Mouse (Mus musculus): ENCODE results near the gene Hs1bp3. TPM values are rescaled to one million over a fixed set of nuclear protein-coding genes. Genes with fewer than 3 reads are reported as not detected.
A peak's percentile ranks its signal among the peaks of the same experiment; 100 is the strongest.

Gene Hs1bp3
- polyA plus RNA-seq, 1 experiment = 21.8 TPM

DNA sequence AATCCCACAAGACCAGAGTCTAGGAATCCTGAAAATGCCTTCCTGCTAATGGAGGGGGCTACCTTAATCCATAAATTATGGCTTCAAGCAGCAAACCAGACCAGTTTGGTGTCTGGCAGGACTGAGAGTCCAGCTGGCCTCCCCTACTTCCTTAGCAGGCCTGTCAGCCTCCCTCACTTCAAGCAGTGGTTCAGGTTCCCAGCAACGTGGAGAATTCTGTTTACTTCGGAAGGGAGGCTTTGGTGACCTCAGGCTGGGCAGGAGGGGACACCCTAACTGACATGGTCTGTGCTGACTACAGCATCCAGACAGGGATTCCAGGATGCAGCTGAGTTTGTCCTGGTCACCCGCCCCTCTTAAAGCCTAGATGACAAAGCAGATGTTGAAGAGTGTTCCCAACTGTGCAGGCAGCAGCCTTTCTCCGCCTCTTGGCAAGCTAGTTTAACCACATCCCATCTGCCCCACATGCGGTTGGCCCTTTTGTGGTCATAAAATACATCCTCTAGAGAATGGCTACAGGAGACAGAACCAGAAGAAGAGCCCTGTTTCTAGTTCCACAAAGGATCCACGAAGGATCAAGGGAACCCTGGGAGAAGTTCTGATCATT is 17.8 kb upstream of the Hs1bp3 start:
- H3K36me3 ChIP-seq (ENCODE audit: control insufficient read depth, insufficient read depth) = no peaks in the 10 kb centered on the region
- no peak overlapping the region for H3ac ChIP-seq (ENCODE audit: control insufficient read depth, insufficient read length, low read depth)
- TF ChIP-seq USF1 (IDR thresholded peaks at IDR 0.05; ENCODE audit: low read depth) = no peak
- peak; percentile 77 for TF ChIP-seq MYOD1 (IDR thresholded peaks at IDR 0.05; ENCODE audit: control insufficient read depth, insufficient read length, low read depth)
- TF ChIP-seq MAX (IDR thresholded peaks at IDR 0.05) = peak; percentile 75
- H3K79me3 ChIP-seq (ENCODE audit: low read depth) = no peaks in the 10 kb centered on the region
- H3K4me3 ChIP-seq (ENCODE audit: insufficient read depth, poor library complexity, severe bottlenecking) = no peak overlapping the region
- H3K27me3 ChIP-seq (ENCODE audit: control insufficient read depth, insufficient read depth, insufficient read length) = no peaks in the 10 kb centered on the region
- no peaks in the 10 kb centered on the region for H3K79me2 ChIP-seq (ENCODE audit: control insufficient read depth, insufficient read depth)

DNA sequence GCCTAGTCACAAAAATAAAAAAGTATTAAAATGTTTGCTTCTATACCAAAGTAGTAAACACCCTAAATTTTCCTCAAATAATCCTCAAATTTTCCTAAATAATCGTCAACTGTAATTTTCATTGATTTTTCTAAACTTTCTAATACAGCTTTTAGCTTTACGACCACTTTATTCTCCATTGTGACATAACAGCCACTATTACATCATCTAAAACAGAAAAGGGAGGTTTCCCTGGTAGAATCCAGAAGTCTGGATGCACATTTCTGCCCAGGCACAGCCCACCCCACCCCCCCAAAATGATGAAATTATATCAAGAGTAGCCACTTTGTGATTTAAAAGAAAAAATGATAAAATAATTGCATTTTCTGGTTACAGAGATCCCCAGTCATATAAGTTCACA is 17.1 kb upstream of the Hs1bp3 start:
- Histone ChIP-seq H3K79me2 (ENCODE audit: control insufficient read depth, insufficient read depth) (no peaks in the 10 kb centered on the region), H3K79me3 (ENCODE audit: low read depth) (no peaks in the 10 kb centered on the region), H3ac (ENCODE audit: control insufficient read depth, insufficient read length, low read depth) (no peak overlapping the region), H3K36me3 (ENCODE audit: control insufficient read depth, insufficient read depth) (no peaks in the 10 kb centered on the region), H3K27me3 (ENCODE audit: control insufficient read depth, insufficient read depth, insufficient read length) (no peaks in the 10 kb centered on the region), H3K4me3 (ENCODE audit: insufficient read depth, poor library complexity, severe bottlenecking) (no peak overlapping the region)
- TF ChIP-seq CEBPB (IDR thresholded peaks at IDR 0.05; ENCODE audit: low read depth) (peak; percentile 61), FOSL1 (IDR thresholded peaks at IDR 0.05; ENCODE audit: insufficient read depth, low read length, poor library complexity, severe bottlenecking) (no peak)

DNA sequence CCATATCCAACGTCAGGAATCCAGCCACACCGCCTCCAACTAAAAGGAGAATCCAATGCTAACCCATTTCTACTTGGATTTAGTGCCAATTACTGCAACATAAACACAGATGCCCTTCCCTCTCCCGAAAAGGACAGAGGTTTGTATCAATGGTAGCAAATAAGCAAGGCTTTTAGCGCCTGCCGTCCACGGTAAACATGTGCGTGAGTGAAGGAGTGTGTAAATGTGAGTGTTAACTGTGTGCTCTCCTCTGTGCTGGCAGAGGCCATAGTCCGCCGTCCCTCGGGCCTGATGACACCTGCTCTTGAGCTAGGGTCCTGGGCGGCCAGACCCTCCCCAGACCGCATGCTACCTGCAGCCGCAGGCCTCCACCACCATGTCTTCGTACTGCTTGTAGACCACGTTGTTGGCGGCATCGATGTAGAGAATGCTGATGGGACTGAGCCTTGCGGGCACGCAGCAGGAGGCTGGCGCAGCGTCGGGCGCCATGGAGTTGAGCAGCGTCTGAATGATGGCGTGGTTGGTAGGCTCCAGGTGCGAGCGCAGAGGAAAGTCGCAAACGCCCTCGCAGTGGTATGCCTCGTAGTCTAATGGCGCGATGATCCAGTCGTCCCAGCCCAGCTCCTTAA is 15.5 kb upstream of the Hs1bp3 start:
- no peaks in the 10 kb centered on the region for H3K27me3 ChIP-seq (ENCODE audit: control insufficient read depth, insufficient read depth, insufficient read length)
- H3K79me3 ChIP-seq (ENCODE audit: low read depth) = no peaks in the 10 kb centered on the region
- H3K4me3 ChIP-seq (ENCODE audit: insufficient read depth, poor library complexity, severe bottlenecking) = no peak overlapping the region
- no peak overlapping the region for H3ac ChIP-seq (ENCODE audit: control insufficient read depth, insufficient read length, low read depth)
- H3K36me3 ChIP-seq (ENCODE audit: control insufficient read depth, insufficient read depth) = no peaks in the 10 kb centered on the region
- H3K79me2 ChIP-seq (ENCODE audit: control insufficient read depth, insufficient read depth) = no peaks in the 10 kb centered on the region
- TF ChIP-seq MYOG (IDR thresholded peaks at IDR 0.05; ENCODE audit: control insufficient read depth, extremely low read depth, insufficient read length) (no peak), USF1 (IDR thresholded peaks at IDR 0.05; ENCODE audit: low read depth) (no peak), CEBPB (IDR thresholded peaks at IDR 0.05; ENCODE audit: low read depth) (no peak), MAX (IDR thresholded peaks at IDR 0.05) (no peak), FOSL1 (IDR thresholded peaks at IDR 0.05; ENCODE audit: insufficient read depth, low read length, poor library complexity, severe bottlenecking) (no peak), CTCF (IDR thresholded peaks at IDR 0.05; ENCODE audit: control insufficient read depth, insufficient read depth, insufficient read length) (no peak), MYOD1 (IDR thresholded peaks at IDR 0.05; ENCODE audit: control insufficient read depth, insufficient read length, low read depth) (no peak)

DNA sequence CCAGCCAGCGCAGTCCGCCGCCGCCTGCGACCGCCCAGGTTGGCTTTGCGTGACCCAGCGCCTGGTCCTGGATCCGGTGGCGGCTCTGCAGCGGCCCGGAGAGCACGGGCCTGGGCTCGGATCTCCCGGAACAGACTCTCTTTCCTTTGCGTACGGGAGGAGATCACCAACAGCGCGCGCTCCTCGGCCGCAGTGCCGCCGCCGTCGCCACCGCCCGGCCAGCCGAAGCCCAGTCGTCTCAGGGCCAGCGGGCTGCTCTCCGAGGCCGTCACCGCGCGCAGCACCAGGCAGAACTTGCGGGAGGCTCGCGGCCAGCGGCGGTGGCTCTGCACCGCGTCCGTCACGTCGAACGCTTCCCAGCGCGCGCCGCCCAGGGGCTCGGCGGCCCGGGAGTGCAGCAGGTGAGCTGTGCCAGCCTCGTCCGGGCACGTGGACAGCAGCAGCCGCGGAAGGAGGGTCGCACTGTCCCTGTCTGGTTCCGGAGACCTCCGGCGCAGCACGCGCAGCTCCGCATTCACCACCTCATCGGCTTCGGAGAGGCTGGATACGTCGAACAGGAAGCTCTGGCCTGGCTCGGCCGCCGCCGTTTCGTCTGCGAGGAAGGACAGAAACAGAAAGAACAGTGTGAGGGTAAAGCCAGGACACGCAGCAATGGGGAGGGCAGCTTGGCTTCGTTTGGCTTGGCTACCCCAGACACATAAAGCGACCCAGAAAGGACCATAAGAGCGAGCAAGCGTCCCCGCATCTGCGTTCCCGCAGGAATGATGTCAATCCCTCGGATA is 14.7 kb upstream of the Hs1bp3 start:
- Histone ChIP-seq H3K27me3 (ENCODE audit: control insufficient read depth, insufficient read depth, insufficient read length) (no peaks in the 10 kb centered on the region), H3ac (ENCODE audit: control insufficient read depth, insufficient read length, low read depth) (no peak overlapping the region), H3K79me2 (ENCODE audit: control insufficient read depth, insufficient read depth) (no peaks in the 10 kb centered on the region), H3K36me3 (ENCODE audit: control insufficient read depth, insufficient read depth) (no peaks in the 10 kb centered on the region), H3K4me3 (ENCODE audit: insufficient read depth, poor library complexity, severe bottlenecking) (no peak overlapping the region), H3K79me3 (ENCODE audit: low read depth) (no peaks in the 10 kb centered on the region)
- TF ChIP-seq MYOD1 (IDR thresholded peaks at IDR 0.05; ENCODE audit: control insufficient read depth, insufficient read length, low read depth) = no peak
- TF ChIP-seq MYOG (IDR thresholded peaks at IDR 0.05; ENCODE audit: control insufficient read depth, extremely low read depth, insufficient read length) = no peak
- no peak for TF ChIP-seq CEBPB (IDR thresholded peaks at IDR 0.05; ENCODE audit: low read depth)
- no peak for TF ChIP-seq USF1 (IDR thresholded peaks at IDR 0.05; ENCODE audit: low read depth)
- no peak for TF ChIP-seq CTCF (IDR thresholded peaks at IDR 0.05; ENCODE audit: control insufficient read depth, insufficient read depth, insufficient read length)
- no peak for TF ChIP-seq MAX (IDR thresholded peaks at IDR 0.05)
- TF ChIP-seq FOSL1 (IDR thresholded peaks at IDR 0.05; ENCODE audit: insufficient read depth, low read length, poor library complexity, severe bottlenecking) = no peak

DNA sequence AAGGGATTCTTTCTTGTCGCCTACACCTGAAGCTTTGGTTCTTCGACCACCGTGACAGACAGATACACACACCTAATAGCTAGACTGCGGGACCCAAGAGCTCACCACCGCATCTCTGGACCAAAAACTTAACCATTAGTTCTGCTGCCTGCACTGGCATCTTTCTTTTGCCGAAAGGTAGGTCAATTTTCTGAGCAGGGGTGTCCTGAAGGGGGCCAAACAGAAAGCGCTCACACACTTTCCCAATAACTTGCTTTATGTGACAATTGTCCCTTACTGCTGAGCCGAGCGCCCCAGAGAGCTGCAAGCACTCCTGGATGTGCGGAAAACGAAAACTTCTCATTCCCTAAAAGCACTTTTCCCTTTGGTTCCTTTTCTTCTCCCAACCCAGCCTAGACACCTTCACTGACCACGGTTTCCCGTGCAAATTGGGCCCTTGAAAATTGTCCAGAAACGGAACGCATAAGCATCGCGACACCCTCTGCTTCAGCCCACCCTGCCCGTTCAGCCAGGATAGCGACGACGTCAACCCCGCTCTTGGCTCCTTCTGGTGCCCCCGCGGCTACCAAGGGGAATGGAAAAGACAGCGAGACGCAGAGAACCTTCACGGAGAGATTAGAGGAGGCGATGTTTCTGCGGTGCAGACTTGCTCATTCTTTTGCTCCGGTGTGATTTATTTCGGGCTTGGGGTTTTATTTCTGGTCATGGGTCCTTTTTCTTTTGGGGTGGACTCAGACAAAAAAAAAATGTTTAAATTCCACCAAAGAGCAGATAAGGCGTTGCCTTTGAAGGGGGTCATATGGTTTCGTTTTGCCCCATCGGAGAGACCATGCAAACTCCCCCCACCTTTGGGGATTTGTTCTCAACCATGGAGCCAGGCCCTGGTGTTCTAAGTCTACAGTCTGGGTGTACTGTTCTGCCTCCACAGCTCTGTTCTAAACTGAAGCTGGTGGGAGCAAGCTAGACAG is 13.8 kb upstream of the Hs1bp3 start:
- H3K4me3 ChIP-seq (ENCODE audit: insufficient read depth, poor library complexity, severe bottlenecking) = no peak overlapping the region
- H3K79me3 ChIP-seq (ENCODE audit: low read depth) = no peaks in the 10 kb centered on the region
- H3K27me3 ChIP-seq (ENCODE audit: control insufficient read depth, insufficient read depth, insufficient read length) = no peaks in the 10 kb centered on the region
- H3K36me3 ChIP-seq (ENCODE audit: control insufficient read depth, insufficient read depth) = no peaks in the 10 kb centered on the region
- TF ChIP-seq MAX (IDR thresholded peaks at IDR 0.05) = no peak
- no peak for TF ChIP-seq MYOD1 (IDR thresholded peaks at IDR 0.05; ENCODE audit: control insufficient read depth, insufficient read length, low read depth)
- TF ChIP-seq CEBPB (IDR thresholded peaks at IDR 0.05; ENCODE audit: low read depth) = no peak
- TF ChIP-seq MYOG (IDR thresholded peaks at IDR 0.05; ENCODE audit: control insufficient read depth, extremely low read depth, insufficient read length) = no peak
- TF ChIP-seq USF1 (IDR thresholded peaks at IDR 0.05; ENCODE audit: low read depth) = no peak
- TF ChIP-seq CTCF (IDR thresholded peaks at IDR 0.05; ENCODE audit: control insufficient read depth, insufficient read depth, insufficient read length) = no peak
- no peak for TF ChIP-seq FOSL1 (IDR thresholded peaks at IDR 0.05; ENCODE audit: insufficient read depth, low read length, poor library complexity, severe bottlenecking)
- no peaks in the 10 kb centered on the region for H3K79me2 ChIP-seq (ENCODE audit: control insufficient read depth, insufficient read depth)
- no peak overlapping the region for H3ac ChIP-seq (ENCODE audit: control insufficient read depth, insufficient read length, low read depth)
